Mouse (Mus musculus): ENCODE measurements around the gene Diexf. TPM values are rescaled to one million over a fixed set of nuclear protein-coding genes. Genes with fewer than 3 reads are reported as not detected.

The Diexf gene
- 10 to 100 TPM; 50.6 to 76.1 TPM for total RNA-seq (2023)

GRCm38 (mm10) chr1:193129786-193130455, at the start of gene Diexf:
TSS of gene Diexf (minus strand) at chr1:193130272.

GRCm38 (mm10) chr1:193167746-193168145, 37.7 kb upstream of the Diexf start, which contains the start of gene A130010J15Rik:
TSS of gene A130010J15Rik (plus strand) at chr1:193168046.

GRCm38 (mm10) chr1:193152872-193153271, 22.8 kb upstream of the Diexf start, which contains the start of gene Irf6:
TSS of gene Irf6 (plus strand) at chr1:193153111.

Other genes with a start within 250 kb of the Diexf start
- not detected for gene Syt14, start 94.5 kb downstream of the Diexf start, total RNA-seq (2023)
- gene Irf6, start 22.8 kb upstream of the Diexf start, total RNA-seq (2023), result under 1 TPM in 1 of 2 experiments, not detected in 1; 0.17 TPM
- gene A130010J15Rik, start 37.8 kb upstream of the Diexf start, total RNA-seq (2023), result 1 to 10 TPM; 3.3 TPM
- 100 to 1,000 TPM; 433 to 523 TPM for gene Traf3ip3, start 71.4 kb upstream of the Diexf start, total RNA-seq (2023)
- 10 to 100 TPM; 32.4 to 33.6 TPM for gene Lamb3, start 77.4 kb upstream of the Diexf start, total RNA-seq (2023)
- 10 to 100 TPM; 10.4 to 11.3 TPM for gene Hsd11b1, start 133.8 kb upstream of the Diexf start, total RNA-seq (2023)
- gene G0s2, start 142.9 kb upstream of the Diexf start, total RNA-seq (2023), result not detected
- gene Camk1g, start 240.0 kb upstream of the Diexf start, total RNA-seq (2023), result under 1 TPM in 1 of 2 experiments, not detected in 1; 0.20 TPM